Mouse (Mus musculus): Measurements from ENCODE around the gene Rem2. TPM values are rescaled to one million over a fixed set of nuclear protein-coding genes. Genes with fewer than 3 reads are reported as not detected.

Gene Rem2
- total and polyA plus RNA-seq, 2 experiments = 0.10 TPM; not detected in 1

DNA sequence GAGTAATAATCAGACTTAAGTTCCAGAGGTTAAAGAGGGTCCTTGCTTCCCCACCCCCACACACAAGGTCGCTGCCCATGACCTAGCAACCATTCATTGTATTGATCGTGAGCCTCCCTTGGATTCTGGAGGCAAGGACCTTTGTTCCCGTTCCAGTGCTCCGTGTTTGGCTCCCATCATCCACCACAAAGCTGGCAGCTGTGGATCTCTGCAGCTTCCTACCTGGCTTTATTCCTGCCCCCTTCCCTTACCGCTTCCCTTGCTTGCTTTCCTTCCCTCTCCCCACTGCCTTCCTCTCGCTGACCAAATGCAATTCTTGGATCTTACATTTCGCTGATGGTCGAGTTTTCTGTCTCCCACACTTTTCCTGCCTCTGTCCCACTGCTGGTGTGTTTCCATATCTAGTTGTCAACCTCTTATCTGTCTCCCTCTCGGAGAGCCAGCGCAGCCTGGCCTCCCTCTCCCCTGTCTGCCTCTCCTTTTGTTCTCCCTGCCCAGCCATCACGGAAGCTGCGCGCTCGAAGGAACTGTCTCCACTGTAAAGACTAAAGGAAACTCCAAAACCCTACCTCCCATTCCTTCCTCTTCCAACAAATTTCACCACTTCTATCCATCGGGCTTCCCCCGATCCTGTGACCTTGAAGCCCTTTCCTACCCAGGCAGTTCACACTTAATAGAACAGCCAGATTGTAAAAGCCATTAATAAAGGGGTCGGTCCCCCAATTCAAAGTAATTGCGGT, 45.3 kb upstream of the Rem2 start:
- no peaks in the 10 kb centered on the region; the same call in 1 of the 2 replicates for H3K36me3 ChIP-seq (ENCODE audit: control insufficient read depth, insufficient read depth, low read length)
- H3K79me2 ChIP-seq (ENCODE audit: control insufficient read depth, insufficient read depth, low read length) = peaks cover 5% of the 10 kb centered on the region; the same call in 1 of the 2 replicates
- peaks cover 23% of the 10 kb centered on the region for H3K4me1 ChIP-seq (ENCODE audit: control insufficient read depth, insufficient read depth, low read length)
- peak overlapping the region; percentile 95 for H3K9ac ChIP-seq (ENCODE audit: low read depth, low read length)
- TF ChIP-seq POLR2A (IDR thresholded peaks at IDR 0.05; ENCODE audit: extremely low read depth, insufficient read depth, low read length) (no peak; the same call in 1 of the 2 replicates), CTCF (IDR thresholded peaks at IDR 0.05; ENCODE audit: low read depth, low read length) (no peak)
- DNase-seq (ENCODE audit: extremely low read depth, low read depth, low spot score) = peak; percentile 93
- 4% methylated on average over 18 of the region's 18 CpGs for WGBS
- peak overlapping the region; percentile 80 for H3K4me3 ChIP-seq (ENCODE audit: insufficient read depth, low read depth, low read length)
- H3K27ac ChIP-seq (replicated peaks; ENCODE audit: insufficient read depth, low read depth, low read length) = peak overlapping the region; percentile 78
- no peaks in the 10 kb centered on the region for H3K27me3 ChIP-seq (ENCODE audit: control insufficient read depth, insufficient read depth, low read length)

DNA sequence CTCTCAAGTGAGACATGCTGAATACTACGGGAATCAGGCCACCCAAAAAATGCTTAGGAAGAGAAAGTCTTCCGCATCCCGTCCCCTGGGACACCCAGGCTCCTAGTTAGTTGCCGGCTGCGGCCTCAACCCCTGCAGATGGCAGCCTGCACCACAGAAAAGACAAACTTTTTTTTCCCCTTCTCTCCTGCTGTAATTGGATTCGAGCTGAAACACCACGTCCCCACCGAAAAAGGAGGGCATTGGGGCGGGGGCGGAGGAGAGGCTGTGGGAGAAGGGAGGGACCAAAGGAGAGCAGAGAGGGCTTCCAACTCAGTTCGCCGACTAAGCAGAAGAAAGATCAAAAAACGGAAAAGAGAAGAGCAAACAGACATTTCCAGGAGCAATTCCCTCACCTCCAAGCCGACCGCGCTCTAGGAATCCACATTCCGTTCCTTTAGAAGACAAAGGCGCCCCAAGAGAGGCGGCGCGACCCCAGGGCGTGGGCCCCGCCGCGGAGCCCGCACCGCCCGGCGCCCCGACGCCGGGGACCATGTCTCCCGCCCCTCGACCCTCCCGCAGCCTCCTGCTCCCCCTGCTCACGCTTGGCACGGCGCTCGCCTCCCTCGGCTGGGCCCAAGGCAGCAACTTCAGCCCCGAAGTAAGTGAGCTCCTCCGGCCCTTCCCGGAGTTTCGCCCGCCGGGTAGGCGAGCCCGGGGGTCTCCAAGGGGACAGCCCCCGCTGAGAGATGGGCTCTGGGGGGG, 44.4 kb upstream of the Rem2 start, which contains the start of gene Mmp14:
TSS of gene Mmp14 (plus strand) at position 279 of the 744 bp plus-strand sequence.
- TF ChIP-seq CTCF (IDR thresholded peaks at IDR 0.05; ENCODE audit: low read depth, low read length) = peak; percentile 53
- TF ChIP-seq POLR2A (IDR thresholded peaks at IDR 0.05; ENCODE audit: extremely low read depth, insufficient read depth, low read length) = 0 out of 2 replicates have a peak, but pooled peaks have one; percentile 39
- DNase-seq (ENCODE audit: extremely low read depth, low read depth, low spot score) = peak; percentile 72
- Histone ChIP-seq H3K4me3 (ENCODE audit: insufficient read depth, low read depth, low read length) (peak within 1 kb of the TSS; percentile 80), H3K27ac (replicated peaks; ENCODE audit: insufficient read depth, low read depth, low read length) (peak within 1 kb of the TSS; percentile 78), H3K79me2 (ENCODE audit: control insufficient read depth, insufficient read depth, low read length) (peaks cover 5% of the 10 kb centered on the region; the same call in 1 of the 2 replicates), H3K4me1 (ENCODE audit: control insufficient read depth, insufficient read depth, low read length) (peaks cover 21% of the 10 kb centered on the region), H3K36me3 (ENCODE audit: control insufficient read depth, insufficient read depth, low read length) (no peaks in the 10 kb centered on the region; the same call in 1 of the 2 replicates), H3K27me3 (ENCODE audit: control insufficient read depth, insufficient read depth, low read length) (no peaks in the 10 kb centered on the region), H3K9ac (ENCODE audit: low read depth, low read length) (peak within 1 kb of the TSS; percentile 95)
- WGBS = 1% methylated on average over 49 of the region's 49 CpGs

GRCm38 (mm10) chr14:54432078-54432836, 43.6 kb upstream of the Rem2 start:
- peaks cover 21% of the 10 kb centered on the region for H3K4me1 ChIP-seq (ENCODE audit: control insufficient read depth, insufficient read depth, low read length)
- DNase-seq (ENCODE audit: extremely low read depth, low read depth, low spot score) = no peak
- 4% methylated on average over 54 of the region's 54 CpGs for WGBS
- TF ChIP-seq CTCF (IDR thresholded peaks at IDR 0.05; ENCODE audit: low read depth, low read length) (no peak), POLR2A (IDR thresholded peaks at IDR 0.05; ENCODE audit: extremely low read depth, insufficient read depth, low read length) (0 out of 2 replicates have a peak, but pooled peaks have one; percentile 19)
- H3K4me3 ChIP-seq (ENCODE audit: insufficient read depth, low read depth, low read length) = peak overlapping the region; percentile 80
- H3K27ac ChIP-seq (replicated peaks; ENCODE audit: insufficient read depth, low read depth, low read length) = peak overlapping the region; percentile 78
- H3K9ac ChIP-seq (ENCODE audit: low read depth, low read length) = peak overlapping the region; percentile 95
- no peaks in the 10 kb centered on the region; the same call in 1 of the 2 replicates for H3K36me3 ChIP-seq (ENCODE audit: control insufficient read depth, insufficient read depth, low read length)
- H3K79me2 ChIP-seq (ENCODE audit: control insufficient read depth, insufficient read depth, low read length) = peaks cover under 1% of the 10 kb centered on the region; the same call in 1 of the 2 replicates
- H3K27me3 ChIP-seq (ENCODE audit: control insufficient read depth, insufficient read depth, low read length) = no peaks in the 10 kb centered on the region

GRCm38 (mm10) chr14:54432837-54433830, 42.8 kb upstream of the Rem2 start:
- peak overlapping the region; percentile 95 for H3K9ac ChIP-seq (ENCODE audit: low read depth, low read length)
- WGBS = 24% methylated on average over 17 of the region's 17 CpGs
- peak overlapping the region; percentile 78 for H3K27ac ChIP-seq (replicated peaks; ENCODE audit: insufficient read depth, low read depth, low read length)

More at GRCm38 (mm10) chr14:54432837-54433830, 42.8 kb upstream of the Rem2 start:
- Histone ChIP-seq H3K79me2 (ENCODE audit: control insufficient read depth, insufficient read depth, low read length) (no peaks in the 10 kb centered on the region; the same call in 1 of the 2 replicates), H3K4me3 (ENCODE audit: insufficient read depth, low read depth, low read length) (peak overlapping the region; percentile 80), H3K27me3 (ENCODE audit: control insufficient read depth, insufficient read depth, low read length) (no peaks in the 10 kb centered on the region), H3K4me1 (ENCODE audit: control insufficient read depth, insufficient read depth, low read length) (peaks cover 20% of the 10 kb centered on the region), H3K36me3 (ENCODE audit: control insufficient read depth, insufficient read depth, low read length) (peaks cover 2% of the 10 kb centered on the region; the same call in 1 of the 2 replicates)
- TF ChIP-seq CTCF (IDR thresholded peaks at IDR 0.05; ENCODE audit: low read depth, low read length) (no peak), POLR2A (IDR thresholded peaks at IDR 0.05; ENCODE audit: extremely low read depth, insufficient read depth, low read length) (no peak)
- no peak for DNase-seq (ENCODE audit: extremely low read depth, low read depth, low spot score)
